In the genomic region with DNA sequence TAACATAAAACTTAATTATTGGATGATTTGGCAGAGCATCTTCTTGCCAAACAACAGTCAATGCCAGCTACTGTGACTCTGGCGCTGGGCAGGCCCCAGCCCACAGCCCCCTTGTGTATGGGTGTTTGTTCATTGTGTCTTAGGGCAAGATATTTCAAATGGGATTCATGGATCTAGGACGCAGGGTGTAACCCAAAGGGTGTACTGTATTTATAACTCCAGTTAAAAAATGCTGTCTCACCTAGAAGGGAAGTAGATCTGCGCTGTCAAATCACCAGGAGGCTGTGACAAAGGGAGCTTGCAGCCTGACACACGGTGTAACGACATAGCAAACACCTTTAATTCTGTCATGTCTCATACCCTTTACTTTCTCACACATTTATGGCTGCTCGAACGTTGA, we compare ENCODE assay signal across 9 mouse cellular contexts. TPM values are rescaled to one million over a fixed set of nuclear protein-coding genes. Genes with fewer than 3 reads are reported as not detected.
DNase-seq lines count a peak whose midpoint lies in the region; ATAC-seq and TF ChIP-seq lines count a peak whose summit lies in the region.
"Had no signal": no experiment of that assay in that cellular context is flagged by ENCODE, and none has a peak within 500 bp of the region (broad histone marks: within the 10 kb centered on the region; RNA-seq: fewer than 3 reads in every experiment).

No protein-coding gene starts in this region.

- no peaks in the 10 kb centered on the region for H3K9me3 ChIP-seq in forebrain, embryonic 15.5 days
- no peaks in the 10 kb centered on the region for H3K9me3 ChIP-seq in forebrain, embryonic 12.5 days
- H3K9me3 ChIP-seq in limb, embryonic 10.5 days (replicated peaks), result no peaks in the 10 kb centered on the region

- no peak for ATAC-seq in forebrain, embryonic 15.5 days (replicated peaks)
- ATAC-seq in forebrain, embryonic 12.5 days (ENCODE audit: low FRiP score), result no peak
- peak; percentile 66 to 74 for ATAC-seq in hematopoietic stem cell, adult 5-6 weeks (replicated peaks in 1 of 2; ENCODE audit: insufficient read depth in 1 of 2, low FRiP score in 2 of 2, low TSS enrichment in 1 of 2, low read depth in 1 of 2, poor library complexity in 2 of 2, severe bottlenecking in 2 of 2)

- intact Hi-C loops in left cerebral cortex, adult 2 months (cut with DNase I), result loop anchor here (5.0 to 10.0 kb wide), 4 partner anchors 46 to 1116 kb away; no protein-coding TSS in a partner anchor
- intact Hi-C loops in left cerebral cortex, postnatal 14 days (cut with DNase I), result no loop called here

- peaks cover 92% of the 10 kb centered on the region for H3K4me1 ChIP-seq in forebrain, embryonic 15.5 days
- H3K4me1 ChIP-seq in forebrain, embryonic 12.5 days, result peaks cover 89% of the 10 kb centered on the region
- H3K4me1 ChIP-seq in limb, embryonic 10.5 days, result peaks cover 39% of the 10 kb centered on the region

- whole genome bisulfite sequencing in forebrain, embryonic 15.5 days, result 28% methylated on average over 7 of the region's 7 CpGs
- 51% methylated on average over 7 of the region's 7 CpGs for WGBS in forebrain, embryonic 12.5 days
- 67% methylated on average over 7 of the region's 7 CpGs for WGBS in limb, embryonic 10.5 days

- no peak overlapping the region for H3ac ChIP-seq in myocyte (ENCODE audit: control insufficient read depth, insufficient read length)

- H3K27me3 ChIP-seq in forebrain, embryonic 15.5 days, result no peaks in the 10 kb centered on the region
- no peaks in the 10 kb centered on the region for H3K27me3 ChIP-seq in forebrain, embryonic 12.5 days
- no peaks in the 10 kb centered on the region for H3K27me3 ChIP-seq in myocyte (ENCODE audit: control insufficient read depth, insufficient read depth, insufficient read length)
- H3K27me3 ChIP-seq in limb, embryonic 10.5 days (ENCODE audit: low read depth, poor library complexity, severe bottlenecking), result peaks cover 29% of the 10 kb centered on the region

- H3K4me3 ChIP-seq in forebrain, embryonic 15.5 days, result no peak overlapping the region
- H3K4me3 ChIP-seq in forebrain, embryonic 12.5 days (replicated peaks), result no peak overlapping the region
- H3K4me3 ChIP-seq in left cerebral cortex, adult 2 months, result no peak overlapping the region
- H3K4me3 ChIP-seq in myocyte, result no peak overlapping the region
- no peak overlapping the region for H3K4me3 ChIP-seq in limb, embryonic 10.5 days

- peaks cover 93% of the 10 kb centered on the region for H3K79me2 ChIP-seq in myocyte (ENCODE audit: control insufficient read depth, insufficient read depth)

- H3K27ac ChIP-seq in forebrain, embryonic 15.5 days (replicated peaks), result peak overlapping the region; percentile 55; the same call in 1 of the 2 replicates
- H3K27ac ChIP-seq in forebrain, embryonic 12.5 days, result no peak overlapping the region
- peak overlapping the region; percentile 83 for H3K27ac ChIP-seq in left cerebral cortex, adult 2 months
- no peak overlapping the region for H3K27ac ChIP-seq in limb, embryonic 10.5 days

- no peak for TF ChIP-seq POLR2A in myocyte (IDR thresholded peaks at IDR 0.05; ENCODE audit: insufficient read length, low read depth)

- peak overlapping the region; percentile 2; the same call in 1 of the 2 replicates for H3K4me2 ChIP-seq in forebrain, embryonic 15.5 days (replicated peaks)
- H3K4me2 ChIP-seq in forebrain, embryonic 12.5 days, result no peak overlapping the region
- H3K4me2 ChIP-seq in myocyte (ENCODE audit: low read depth), result no peak overlapping the region

- no peaks in the 10 kb centered on the region for H3K36me3 ChIP-seq in forebrain, embryonic 15.5 days
- no peaks in the 10 kb centered on the region for H3K36me3 ChIP-seq in forebrain, embryonic 12.5 days (replicated peaks)
- H3K36me3 ChIP-seq in myocyte (ENCODE audit: control insufficient read depth, insufficient read depth), result peaks cover 6% of the 10 kb centered on the region
- H3K36me3 ChIP-seq in limb, embryonic 10.5 days, result no peaks in the 10 kb centered on the region

- DNase-seq in left cerebral cortex, adult 2 months (ENCODE audit: extremely low spot score in 1 of 2, low spot score in 2 of 2), result no peak
- no peak for DNase-seq in left cerebral cortex, postnatal 14 days (ENCODE audit: low spot score in 2 of 2)
- no peak for DNase-seq in limb, embryonic 10.5 days (ENCODE audit: low spot score)
- no peak for DNase-seq in gastrocnemius, postnatal 4 days (ENCODE audit: low spot score in 2 of 2)
- DNase-seq: cerebellum, postnatal 25 days had no signal

- no peak for TF ChIP-seq CTCF in left cerebral cortex, adult 2 months (IDR thresholded peaks at IDR 0.05)

- 0 out of 2 replicates have a peak overlapping the region, but pooled peaks have one; percentile 10 for H3K9ac ChIP-seq in forebrain, embryonic 15.5 days (replicated peaks)
- no peak overlapping the region for H3K9ac ChIP-seq in forebrain, embryonic 12.5 days

TF ChIP-seq in myocyte, 11 proteins besides CTCF, POLR2A, EP300 and RAD21:
- TF ChIP-seq MAX (IDR thresholded peaks at IDR 0.05; ENCODE audit: low read depth) (no peak), MYOG (IDR thresholded peaks at IDR 0.05; ENCODE audit: control insufficient read depth in 1 of 3, insufficient read depth in 1 of 3, insufficient read length in 2 of 3, low read depth in 2 of 3) (no peak), POLR2AphosphoS2 (IDR thresholded peaks at IDR 0.05; ENCODE audit: insufficient read length, low read depth) (peak; percentile 13)

RNA-seq across cellular contexts. Expression of gene Zeb2, which starts 16.6 kb away (rescaled TPM):
- 106 and 119 TPM in 2 replicates for polyA plus RNA-seq in forebrain, embryonic 15.5 days (2015; fragmentation: Nextera tagmentation; extraction: Ambion mirVana)
- 63.3 and 74.3 TPM in 2 replicates for polyA plus RNA-seq in forebrain, embryonic 12.5 days (2016; fragmentation: Nextera tagmentation; extraction: Ambion mirVana)
- total RNA-seq in left cerebral cortex, adult 2 months (2021), result 100 to 1,000 TPM; 156 to 181 TPM
- 100 to 1,000 TPM; 199 to 209 TPM for total RNA-seq in left cerebral cortex, postnatal 14 days (2021)
- total RNA-seq in hematopoietic stem cell, adult 5-6 weeks (2017), result 71.9 and 80.3 TPM in 2 replicates
- polyA plus RNA-seq in myocyte (2012; fragmentation: generic; extraction: Trizol), result 10.8 TPM
- 5.3 and 5.4 TPM in 2 replicates for polyA plus RNA-seq in limb, embryonic 10.5 days (2016; fragmentation: Nextera tagmentation; extraction: Ambion mirVana)
- total RNA-seq in gastrocnemius, postnatal 4 days (2021), result 100 to 1,000 TPM; 146 to 156 TPM

Comparison
In these comparisons a context has a peak if more than half of its experiments do, and no peak if none do; other contexts are left out.
1. H3K27ac ChIP-seq: peak in forebrain, embryonic 15.5 days (single experiment) and left cerebral cortex, adult 2 months (single experiment); none in forebrain, embryonic 12.5 days (single experiment) and limb, embryonic 10.5 days (single experiment).
2. ATAC-seq: peak in hematopoietic stem cell, adult 5-6 weeks (2 of 2); none in forebrain, embryonic 15.5 days (single experiment) and forebrain, embryonic 12.5 days (single experiment).